Mouse (Mus musculus): ENCODE data around the gene Peak1. TPM values are rescaled to one million over a fixed set of nuclear protein-coding genes. Genes with fewer than 3 reads are reported as not detected.

The Peak1 gene
- polyA plus RNA-seq, 1 experiment: 6.3 TPM

DNA sequence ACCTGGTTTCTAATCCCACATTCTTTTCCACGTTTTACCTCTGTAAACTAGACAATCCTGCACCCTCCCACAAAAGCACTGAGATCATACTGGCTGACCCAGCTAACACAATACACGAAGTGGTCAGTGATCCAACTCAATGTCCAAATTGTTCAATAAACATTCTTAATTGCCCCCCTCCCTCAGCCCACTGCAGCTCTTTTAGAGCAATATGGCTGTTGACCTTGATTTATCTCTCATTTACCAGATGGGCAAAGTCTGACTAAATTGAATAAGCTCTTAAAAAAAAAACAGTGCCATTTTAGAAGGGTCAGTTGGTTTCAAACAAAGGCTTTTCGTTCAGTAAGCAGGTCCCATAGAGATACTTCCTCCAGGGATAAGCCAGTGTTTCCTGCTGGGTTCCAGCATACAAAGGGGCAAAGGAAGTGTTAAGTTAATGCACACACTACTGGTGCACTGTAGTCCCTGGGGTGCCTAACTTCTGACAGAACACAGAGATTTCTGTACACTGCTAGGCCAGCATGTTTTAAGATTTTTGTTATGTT is 114.9 kb downstream of the Peak1 start:
- DNase-seq (ENCODE audit: low read depth): no peak
- no peak for TF ChIP-seq CTCF (IDR thresholded peaks at IDR 0.05; ENCODE audit: borderline replicate concordance, extremely low read depth, insufficient read depth, insufficient read length)
- no peak for TF ChIP-seq POLR2A (IDR thresholded peaks at IDR 0.05; ENCODE audit: borderline replicate concordance, extremely low read depth, insufficient read depth, insufficient read length, poor library complexity, severe bottlenecking)

DNA sequence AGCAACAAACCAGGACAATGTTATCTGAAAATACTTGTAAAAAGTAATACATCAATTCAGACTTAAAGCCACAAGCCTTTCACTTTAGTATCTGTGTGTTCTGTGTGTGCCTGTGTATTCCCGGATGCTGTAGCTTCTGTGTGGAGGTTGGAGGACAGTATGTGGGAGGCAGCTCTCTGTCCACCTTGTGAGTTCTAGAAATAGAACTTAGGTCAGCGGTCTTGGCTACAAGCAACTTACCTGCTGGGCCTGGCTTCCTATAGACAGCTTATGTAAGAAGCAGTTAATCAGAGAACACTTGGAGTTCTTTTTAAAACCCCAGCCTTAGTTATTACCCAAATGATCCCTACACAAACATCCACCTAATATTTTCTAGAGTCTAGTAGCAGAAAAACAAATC is 127.8 kb downstream of the Peak1 start:
- TF ChIP-seq POLR2A (IDR thresholded peaks at IDR 0.05; ENCODE audit: borderline replicate concordance, extremely low read depth, insufficient read depth, insufficient read length, poor library complexity, severe bottlenecking): no peak
- no peak for TF ChIP-seq CTCF (IDR thresholded peaks at IDR 0.05; ENCODE audit: borderline replicate concordance, extremely low read depth, insufficient read depth, insufficient read length)

DNA sequence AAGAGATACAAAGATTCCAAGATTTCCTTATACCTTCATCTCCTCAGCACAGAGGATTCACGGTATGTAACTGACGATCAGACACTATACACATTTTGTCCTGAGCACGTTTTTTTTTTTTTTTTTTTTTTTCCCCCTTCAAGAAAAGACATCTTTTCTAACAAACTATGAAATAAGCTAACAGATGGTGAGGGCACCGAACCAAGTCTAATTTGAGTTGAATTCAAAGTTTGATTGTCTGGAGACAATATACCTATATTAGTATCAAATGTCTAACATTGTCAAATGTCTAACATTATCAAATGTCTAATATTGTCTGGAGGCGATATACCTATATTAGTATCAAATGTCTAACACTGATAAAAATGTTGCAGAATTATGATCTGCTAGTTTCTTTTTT is 135.4 kb downstream of the Peak1 start:
- peak; percentile 24 for DNase-seq (ENCODE audit: low read depth)
- TF ChIP-seq POLR2A (IDR thresholded peaks at IDR 0.05; ENCODE audit: borderline replicate concordance, extremely low read depth, insufficient read depth, insufficient read length, poor library complexity, severe bottlenecking): no peak
- no peak for TF ChIP-seq CTCF (IDR thresholded peaks at IDR 0.05; ENCODE audit: borderline replicate concordance, extremely low read depth, insufficient read depth, insufficient read length)

More for the DNA sequence above, 127.8 kb downstream of the Peak1 start:
- DNase-seq (ENCODE audit: low read depth): no peak

DNA sequence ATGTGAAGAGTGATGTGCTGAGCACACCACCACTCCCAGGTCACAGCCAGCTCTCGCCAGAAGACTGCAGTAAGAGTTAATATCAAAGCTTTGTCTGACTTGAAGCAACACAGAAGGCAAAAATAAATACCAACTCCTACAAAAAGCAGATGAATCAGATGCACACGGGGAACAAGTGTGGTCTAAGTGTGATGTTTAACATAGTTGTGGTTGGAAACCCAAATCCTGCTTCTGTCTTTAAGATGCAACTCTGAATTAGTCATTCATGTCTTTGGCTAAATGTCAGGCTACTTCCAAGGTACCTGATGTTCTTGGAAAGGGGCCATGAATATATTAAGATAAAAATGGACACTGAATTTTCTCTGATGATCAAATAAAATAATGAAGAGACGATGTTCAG is 144.3 kb downstream of the Peak1 start:
- DNase-seq (ENCODE audit: low read depth): no peak
- TF ChIP-seq POLR2A (IDR thresholded peaks at IDR 0.05; ENCODE audit: borderline replicate concordance, extremely low read depth, insufficient read depth, insufficient read length, poor library complexity, severe bottlenecking): no peak
- TF ChIP-seq CTCF (IDR thresholded peaks at IDR 0.05; ENCODE audit: borderline replicate concordance, extremely low read depth, insufficient read depth, insufficient read length): no peak

DNA sequence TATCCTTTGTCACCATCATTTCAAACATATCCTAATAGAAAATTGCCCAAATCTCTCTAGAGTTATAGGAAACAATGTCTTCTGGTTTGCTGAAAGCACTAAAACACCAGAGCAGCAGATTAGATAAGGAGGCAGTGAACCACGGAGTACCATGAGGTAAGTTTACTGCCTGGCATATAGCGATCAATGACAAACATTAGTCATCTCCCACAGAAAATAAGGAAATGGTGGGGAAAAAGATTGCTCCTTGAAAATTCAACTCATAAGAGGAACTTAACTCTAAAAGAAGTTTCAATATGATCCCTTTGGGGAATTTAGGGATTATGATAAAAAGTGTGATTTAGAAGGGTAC is 145.6 kb downstream of the Peak1 start:
- DNase-seq (ENCODE audit: low read depth): no peak
- no peak for TF ChIP-seq POLR2A (IDR thresholded peaks at IDR 0.05; ENCODE audit: borderline replicate concordance, extremely low read depth, insufficient read depth, insufficient read length, poor library complexity, severe bottlenecking)
- TF ChIP-seq CTCF (IDR thresholded peaks at IDR 0.05; ENCODE audit: borderline replicate concordance, extremely low read depth, insufficient read depth, insufficient read length): no peak

DNA sequence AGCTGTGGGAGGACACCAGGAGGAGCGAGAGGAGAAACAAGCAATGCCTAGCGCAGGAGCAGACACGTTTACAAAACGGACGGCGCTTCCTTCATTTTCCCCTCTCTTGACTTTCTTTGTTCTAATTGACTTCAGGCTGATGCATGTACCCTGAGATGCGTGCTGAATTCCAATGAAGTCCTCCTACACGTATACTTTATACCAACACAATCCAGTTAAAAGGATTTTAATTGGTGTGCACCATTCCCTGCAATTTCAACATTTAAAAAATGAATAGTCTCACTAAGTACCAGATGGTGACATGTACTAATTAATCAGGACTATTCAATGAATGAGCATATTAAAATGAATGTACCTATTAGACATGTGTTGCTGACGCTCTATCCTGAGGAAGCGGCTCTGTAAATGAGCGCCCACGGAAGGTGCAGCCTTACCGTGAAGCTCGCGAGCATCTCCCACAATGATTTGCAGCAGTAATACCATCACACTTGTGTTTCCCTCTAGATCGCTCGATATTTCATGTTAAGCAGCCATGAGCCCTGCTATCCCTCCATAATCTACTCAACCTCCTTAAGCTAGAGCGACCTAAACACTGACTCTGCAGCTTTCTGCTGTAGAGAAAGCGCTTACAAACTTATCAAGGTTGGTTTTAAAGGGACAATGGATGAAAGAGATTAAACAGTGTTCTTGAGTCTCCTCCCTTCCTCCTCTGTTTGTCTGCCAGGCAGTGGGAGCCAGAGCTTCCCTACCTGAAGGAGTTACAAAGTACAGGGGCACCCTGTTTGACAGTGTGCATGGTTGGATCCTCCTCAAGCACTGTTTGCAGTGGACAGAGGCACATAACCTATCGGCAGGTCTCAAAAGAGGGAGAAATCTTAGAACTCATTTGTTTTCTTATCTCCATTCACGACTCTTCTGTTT is 146.3 kb downstream of the Peak1 start:
- TF ChIP-seq POLR2A (IDR thresholded peaks at IDR 0.05; ENCODE audit: borderline replicate concordance, extremely low read depth, insufficient read depth, insufficient read length, poor library complexity, severe bottlenecking) (no peak), CTCF (IDR thresholded peaks at IDR 0.05; ENCODE audit: borderline replicate concordance, extremely low read depth, insufficient read depth, insufficient read length) (no peak)
- peak; percentile 81 for DNase-seq (ENCODE audit: low read depth)

DNA sequence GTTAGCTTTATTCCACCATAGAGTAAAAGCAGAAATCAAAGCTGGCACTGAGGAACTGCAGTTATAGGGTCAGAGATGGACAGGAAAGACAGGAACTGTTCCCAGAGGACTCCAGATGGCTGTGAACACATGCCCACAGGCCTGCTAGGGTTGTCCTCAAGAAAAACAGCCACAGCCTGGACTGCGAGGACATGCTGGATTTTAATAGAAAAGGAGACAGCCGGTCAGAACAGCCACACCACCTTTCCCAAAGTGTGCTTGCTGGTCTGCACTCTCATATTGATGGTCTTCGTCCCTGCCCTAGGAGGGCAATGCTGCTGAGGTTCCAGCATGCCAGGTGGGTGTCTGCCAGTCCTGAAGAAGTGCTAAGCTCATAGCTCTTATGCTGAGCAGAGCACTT is 148.8 kb downstream of the Peak1 start:
- TF ChIP-seq POLR2A (IDR thresholded peaks at IDR 0.05; ENCODE audit: borderline replicate concordance, extremely low read depth, insufficient read depth, insufficient read length, poor library complexity, severe bottlenecking) (no peak), CTCF (IDR thresholded peaks at IDR 0.05; ENCODE audit: borderline replicate concordance, extremely low read depth, insufficient read depth, insufficient read length) (no peak)
- no peak for DNase-seq (ENCODE audit: low read depth)

DNA sequence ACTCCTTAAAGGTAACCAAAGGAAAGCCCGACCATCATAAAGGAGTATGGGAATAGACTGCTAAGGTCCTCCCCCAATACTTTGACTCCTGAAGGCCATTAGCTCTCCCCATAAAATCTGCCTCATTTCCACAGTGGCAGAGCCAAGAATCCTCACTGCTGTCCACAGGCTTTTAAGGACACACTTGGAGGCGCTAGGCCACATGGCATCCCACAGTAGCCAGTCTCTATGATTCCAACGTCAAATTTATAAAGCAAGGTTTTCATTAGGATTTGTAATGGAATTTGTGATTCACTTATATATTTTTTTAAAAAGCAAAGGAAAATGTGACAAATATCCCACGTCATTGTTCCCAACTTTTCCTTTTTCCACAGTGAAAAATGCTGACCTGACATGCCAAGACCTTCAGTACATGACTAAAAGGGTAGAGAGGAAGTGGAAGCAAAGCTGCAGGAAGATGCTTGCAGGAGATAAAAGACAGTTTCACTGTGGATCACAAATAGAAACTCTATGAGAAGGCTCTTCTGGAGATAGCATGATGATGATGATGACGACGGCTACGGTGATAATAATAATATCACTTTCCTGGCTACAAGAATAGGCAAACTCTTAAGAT is 151.6 kb downstream of the Peak1 start:
- TF ChIP-seq CTCF (IDR thresholded peaks at IDR 0.05; ENCODE audit: borderline replicate concordance, extremely low read depth, insufficient read depth, insufficient read length) (no peak), POLR2A (IDR thresholded peaks at IDR 0.05; ENCODE audit: borderline replicate concordance, extremely low read depth, insufficient read depth, insufficient read length, poor library complexity, severe bottlenecking) (no peak)
- DNase-seq (ENCODE audit: low read depth): no peak

DNA sequence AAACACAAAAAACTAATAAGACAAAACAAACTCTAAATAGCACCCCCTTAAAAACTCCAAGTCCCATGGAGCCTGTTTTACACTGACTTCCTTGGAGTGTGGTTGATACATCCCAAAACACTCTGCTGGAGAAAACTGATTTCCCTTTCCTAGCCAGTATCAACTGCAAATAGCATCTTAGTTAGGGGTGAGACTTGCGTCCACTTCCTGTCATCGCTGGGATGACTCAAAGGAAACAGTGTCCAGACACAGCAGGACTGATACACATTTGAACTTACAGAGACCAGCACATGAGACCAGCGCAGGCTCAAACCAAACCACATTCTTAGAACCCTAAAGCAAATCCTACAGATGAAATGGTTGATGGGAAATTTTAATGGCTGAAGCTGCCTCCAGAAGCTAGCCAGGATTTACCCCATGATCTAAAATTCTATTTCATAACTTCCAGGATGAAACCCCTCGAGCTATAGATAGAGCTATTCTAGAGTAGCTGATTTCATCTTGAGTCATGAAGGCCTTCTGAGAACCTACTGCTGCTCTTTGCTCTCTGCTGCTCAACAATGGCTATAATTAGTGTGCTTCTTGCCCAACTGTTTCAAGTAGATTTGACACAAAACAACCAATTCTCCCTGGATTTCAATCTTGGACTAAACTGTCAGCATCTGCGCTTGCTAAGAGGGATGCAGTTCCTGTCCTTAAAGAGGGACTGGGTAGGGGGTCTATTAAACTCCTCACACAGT is 152.2 kb downstream of the Peak1 start:
- DNase-seq (ENCODE audit: low read depth): no peak
- TF ChIP-seq POLR2A (IDR thresholded peaks at IDR 0.05; ENCODE audit: borderline replicate concordance, extremely low read depth, insufficient read depth, insufficient read length, poor library complexity, severe bottlenecking): no peak
- TF ChIP-seq CTCF (IDR thresholded peaks at IDR 0.05; ENCODE audit: borderline replicate concordance, extremely low read depth, insufficient read depth, insufficient read length): no peak

DNA sequence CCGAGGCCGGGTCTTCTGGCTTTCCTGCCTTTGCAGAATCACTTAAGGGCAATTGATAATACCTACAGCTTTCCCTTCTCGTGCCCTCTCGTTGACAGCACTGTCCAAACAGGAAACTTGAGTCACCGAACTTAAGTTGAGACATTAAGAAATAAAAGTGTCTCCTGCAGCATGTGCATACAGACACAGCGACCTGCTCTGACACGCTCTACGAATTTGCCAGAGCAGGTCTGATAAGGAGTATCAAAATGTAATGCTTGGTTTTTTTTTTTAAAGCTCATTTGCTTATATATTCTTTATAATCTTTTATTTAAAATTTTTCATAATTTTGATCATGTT is 152.9 kb downstream of the Peak1 start:
- TF ChIP-seq CTCF (IDR thresholded peaks at IDR 0.05; ENCODE audit: borderline replicate concordance, extremely low read depth, insufficient read depth, insufficient read length) (no peak), POLR2A (IDR thresholded peaks at IDR 0.05; ENCODE audit: borderline replicate concordance, extremely low read depth, insufficient read depth, insufficient read length, poor library complexity, severe bottlenecking) (no peak)
- DNase-seq (ENCODE audit: low read depth): no peak

All from brain, embryonic 14.5 days (tissue).